Mouse (Mus musculus): ENCODE results near the gene Cant1. TPM values are rescaled to one million over a fixed set of nuclear protein-coding genes. Genes with fewer than 3 reads are reported as not detected.
A peak's percentile ranks its signal among the peaks of the same experiment; 100 is the strongest.
"Not testable (repeated sequence)": the region's sequence is repeated elsewhere in the genome, so short reads cannot be mapped to it uniquely, and the experiment has no call there.

Cant1 gene
- total RNA-seq, 2 experiments from 2014 or later = 7.3 to 23.9 TPM

- no peak for ATAC-seq (replicated peaks; ENCODE audit: low FRiP score, low TSS enrichment, poor library complexity, severe bottlenecking)
These were observed 40.2 kb downstream of the Cant1 start for GRCm38 (mm10) chr11:118378656-118379055.

GRCm38 (mm10) chr11:118376323-118376722 is 42.6 kb downstream of the Cant1 start:
- ATAC-seq (replicated peaks; ENCODE audit: low FRiP score, low TSS enrichment, poor library complexity, severe bottlenecking) = not testable (repeated sequence)

GRCm38 (mm10) chr11:118375881-118376280 is 43.0 kb downstream of the Cant1 start:
- no peak for ATAC-seq (replicated peaks; ENCODE audit: low FRiP score, low TSS enrichment, poor library complexity, severe bottlenecking)

GRCm38 (mm10) chr11:118375461-118375860 is 43.4 kb downstream of the Cant1 start:
- no peak for ATAC-seq (replicated peaks; ENCODE audit: low FRiP score, low TSS enrichment, poor library complexity, severe bottlenecking)

- no peak for ATAC-seq (replicated peaks; ENCODE audit: low FRiP score, low TSS enrichment, poor library complexity, severe bottlenecking)
These were observed 43.9 kb downstream of the Cant1 start for GRCm38 (mm10) chr11:118375006-118375405.

- no peak for ATAC-seq (replicated peaks; ENCODE audit: low FRiP score, low TSS enrichment, poor library complexity, severe bottlenecking)
These were observed 44.4 kb downstream of the Cant1 start for GRCm38 (mm10) chr11:118374506-118374905.

- no peak for ATAC-seq (replicated peaks; ENCODE audit: low FRiP score, low TSS enrichment, poor library complexity, severe bottlenecking)
These were observed 46.2 kb downstream of the Cant1 start for GRCm38 (mm10) chr11:118372641-118373040.

GRCm38 (mm10) chr11:118371876-118372275 is 47.0 kb downstream of the Cant1 start:
- no peak for ATAC-seq (replicated peaks; ENCODE audit: low FRiP score, low TSS enrichment, poor library complexity, severe bottlenecking)

GRCm38 (mm10) chr11:118369657-118370056 is 49.2 kb downstream of the Cant1 start:
- ATAC-seq (replicated peaks; ENCODE audit: low FRiP score, low TSS enrichment, poor library complexity, severe bottlenecking) = no peak

GRCm38 (mm10) chr11:118369251-118369650 is 49.6 kb downstream of the Cant1 start:
- ATAC-seq (replicated peaks; ENCODE audit: low FRiP score, low TSS enrichment, poor library complexity, severe bottlenecking) = no peak

- peak; percentile 59 for ATAC-seq (replicated peaks; ENCODE audit: low FRiP score, low TSS enrichment, poor library complexity, severe bottlenecking)
These were observed 50.6 kb downstream of the Cant1 start for GRCm38 (mm10) chr11:118368330-118368729.

- ATAC-seq (replicated peaks; ENCODE audit: low FRiP score, low TSS enrichment, poor library complexity, severe bottlenecking) = no peak
These were observed 52.3 kb downstream of the Cant1 start for GRCm38 (mm10) chr11:118366559-118366958.

- ATAC-seq (replicated peaks; ENCODE audit: low FRiP score, low TSS enrichment, poor library complexity, severe bottlenecking) = no peak
These were observed 52.8 kb downstream of the Cant1 start for GRCm38 (mm10) chr11:118366108-118366507.

GRCm38 (mm10) chr11:118365171-118365570 is 53.7 kb downstream of the Cant1 start:
- ATAC-seq (replicated peaks; ENCODE audit: low FRiP score, low TSS enrichment, poor library complexity, severe bottlenecking) = no peak

- no peak for ATAC-seq (replicated peaks; ENCODE audit: low FRiP score, low TSS enrichment, poor library complexity, severe bottlenecking)
These were observed 54.9 kb downstream of the Cant1 start for GRCm38 (mm10) chr11:118364021-118364420.

- no peak for ATAC-seq (replicated peaks; ENCODE audit: low FRiP score, low TSS enrichment, poor library complexity, severe bottlenecking)
These were observed 55.8 kb downstream of the Cant1 start for GRCm38 (mm10) chr11:118362971-118363518.

- ATAC-seq (replicated peaks; ENCODE audit: low FRiP score, low TSS enrichment, poor library complexity, severe bottlenecking) = no peak
These were observed 56.4 kb downstream of the Cant1 start for GRCm38 (mm10) chr11:118362501-118362900.

GRCm38 (mm10) chr11:118360907-118361341 is 58.0 kb downstream of the Cant1 start:
- no peak for ATAC-seq (replicated peaks; ENCODE audit: low FRiP score, low TSS enrichment, poor library complexity, severe bottlenecking)

- ATAC-seq (replicated peaks; ENCODE audit: low FRiP score, low TSS enrichment, poor library complexity, severe bottlenecking) = no peak
These were observed 58.4 kb downstream of the Cant1 start for GRCm38 (mm10) chr11:118360491-118360890.
